Mouse (Mus musculus) lung, postnatal 36 days (tissue): ENCODE data around the gene Rpl39l.
"Not testable (repeated sequence)": the region's sequence is repeated elsewhere in the genome, so short reads cannot be mapped to it uniquely, and the experiment has no call there.

Experiments used
- DNase-seq: peaks from one replicate; pipeline ENCODE4 v3.0.0; 2022; ENCODE audit warnings: mixed read lengths

Gene Rpl39l

GRCm38 (mm10) chr16:10170005-10170404 lies at the start of gene Rpl39l:
TSS of gene Rpl39l (plus strand) at chr16:10170226.
- DNase-seq: no peak

DNA sequence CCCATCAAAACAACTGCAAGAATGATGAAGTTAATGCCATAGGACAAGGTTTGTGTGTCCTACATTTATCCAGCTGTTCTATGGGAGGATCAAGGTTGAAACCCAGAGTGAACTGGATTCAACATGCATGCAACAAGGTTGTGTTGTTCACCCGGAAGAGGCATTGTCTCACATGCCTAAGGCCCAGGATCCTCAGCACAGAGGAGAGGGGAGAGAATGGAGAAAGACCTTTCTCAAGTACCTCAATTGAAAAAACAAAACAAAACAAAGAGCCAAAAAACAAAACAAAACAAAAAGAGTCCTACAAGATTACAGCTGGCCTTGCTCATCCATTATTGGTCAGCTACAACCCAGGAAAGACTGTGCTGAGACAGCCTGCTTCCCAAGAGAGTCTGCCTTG lies 42.4 kb upstream of the Rpl39l start:
- no peak for DNase-seq

DNA sequence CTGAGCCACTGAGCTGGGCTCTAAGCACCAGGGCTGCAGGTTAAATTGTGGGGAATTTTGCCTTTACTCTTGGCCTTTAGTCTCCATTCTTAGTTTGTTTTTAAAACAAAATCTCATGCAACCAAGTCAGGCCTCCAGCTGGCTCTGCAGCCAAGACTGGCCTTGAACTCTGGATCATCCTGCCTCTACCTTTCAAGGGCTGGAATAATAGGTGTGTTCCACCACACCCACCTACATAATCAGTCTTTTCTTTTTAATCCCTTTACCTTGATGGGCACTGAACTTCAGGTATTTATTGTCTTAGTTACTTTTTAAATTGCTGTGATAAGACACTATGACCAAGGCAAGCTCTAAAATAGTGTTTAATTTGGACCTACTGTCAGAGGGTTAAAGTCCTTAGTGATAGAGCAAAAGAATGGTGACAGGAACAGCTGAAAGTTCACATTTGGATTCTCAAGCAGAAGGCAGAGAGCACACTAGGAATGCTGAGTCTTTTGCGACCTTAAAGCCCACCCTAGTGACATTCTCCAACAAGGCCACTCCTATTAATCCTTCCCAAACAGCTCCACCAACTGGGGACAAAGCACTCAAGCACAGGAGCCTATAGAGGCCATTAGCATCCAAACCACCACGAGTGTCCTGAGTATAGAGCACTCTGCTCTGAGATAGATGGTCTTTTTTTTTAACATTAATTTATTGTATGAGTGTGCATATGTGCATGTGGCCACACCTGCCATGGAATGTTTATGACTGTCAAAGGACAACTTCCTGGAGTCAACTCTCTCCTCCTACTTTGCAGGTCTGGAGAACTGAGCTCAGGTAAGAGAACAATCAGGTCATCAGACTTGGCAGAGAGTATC lies 40.7 kb upstream of the Rpl39l start:
- DNase-seq: no peak

GRCm38 (mm10) chr16:10143166-10143565 lies 26.9 kb upstream of the Rpl39l start:
- no peak for DNase-seq

GRCm38 (mm10) chr16:10147401-10147800 lies 22.6 kb upstream of the Rpl39l start:
- no peak for DNase-seq

GRCm38 (mm10) chr16:10169123-10169905 lies 712 bp upstream of the Rpl39l start:
- DNase-seq: no peak

- DNase-seq: no peak
These were observed 1.2 kb downstream of the Rpl39l start for GRCm38 (mm10) chr16:10171276-10171675.

DNA sequence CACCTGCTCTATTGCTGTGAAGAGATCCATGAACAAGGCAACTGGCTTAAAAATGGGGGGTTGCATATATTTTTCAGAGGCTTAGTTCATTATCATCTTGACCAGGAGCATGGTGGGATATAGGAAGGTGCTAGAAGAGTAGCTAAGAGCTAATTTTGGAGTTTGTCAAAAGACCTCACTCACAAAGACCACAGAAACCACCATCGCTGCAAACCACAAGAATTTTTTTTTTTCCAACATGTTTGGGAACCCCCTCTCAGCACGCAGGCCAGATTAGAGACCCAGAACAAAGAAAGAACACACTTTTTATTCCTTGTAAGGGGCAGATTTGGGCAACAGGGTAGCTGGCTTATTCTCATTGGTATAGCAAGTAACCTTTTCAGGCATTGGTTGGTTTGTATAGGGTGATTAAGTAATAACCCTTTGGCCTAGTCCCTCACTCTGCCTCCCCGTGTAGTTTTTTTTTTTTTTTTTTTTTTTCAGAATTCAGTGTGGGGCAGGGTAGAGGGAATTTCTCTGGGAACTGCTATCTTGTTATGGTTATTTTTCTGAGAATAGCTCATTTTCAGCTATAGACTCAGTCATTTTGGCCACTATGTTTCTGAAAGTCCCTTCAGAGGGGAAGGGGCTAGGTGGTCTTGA lies 2.3 kb downstream of the Rpl39l start:
- DNase-seq: no peak

GRCm38 (mm10) chr16:10187461-10187860 lies 17.4 kb downstream of the Rpl39l start:
- DNase-seq: not testable (repeated sequence)

GRCm38 (mm10) chr16:10192679-10193506 lies 22.9 kb downstream of the Rpl39l start, which contains the start of gene Atf7ip2:
TSS of gene Atf7ip2 (plus strand) at chr16:10192712.
- peak; percentile 91 for DNase-seq

DNA sequence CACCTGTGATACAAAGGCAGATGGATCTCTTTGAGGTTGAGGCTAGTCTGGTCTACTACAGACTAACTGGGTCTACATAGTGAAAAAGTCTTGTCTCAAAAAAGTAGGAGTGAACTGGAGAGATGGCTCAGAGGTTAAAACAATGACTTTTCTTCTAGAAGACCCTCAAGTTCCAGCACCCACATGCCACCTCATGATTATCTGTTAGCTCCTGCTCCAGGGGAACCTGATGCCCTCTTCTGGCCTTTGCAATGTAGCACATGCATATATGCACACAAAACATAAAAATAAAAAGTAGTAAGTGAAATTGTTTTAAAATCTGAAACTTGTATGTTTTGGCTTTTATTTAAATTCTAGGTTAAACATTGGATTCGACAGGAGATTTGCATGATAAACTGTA lies 38.8 kb downstream of the Rpl39l start:
- DNase-seq: no peak

GRCm38 (mm10) chr16:10216366-10216765 lies 46.3 kb downstream of the Rpl39l start:
- not testable (repeated sequence) for DNase-seq

GRCm38 (mm10) chr16:10217020-10217419 lies 47.0 kb downstream of the Rpl39l start:
- not testable (repeated sequence) for DNase-seq
